Mouse (Mus musculus): ENCODE data around the gene Mlh3.

- TF ChIP-seq CTCF (IDR thresholded peaks at IDR 0.05; ENCODE audit: low read depth, low read length) (no peak), POLR2A (IDR thresholded peaks at IDR 0.05; ENCODE audit: insufficient read depth, low read length) (no peak), EP300 (IDR thresholded peaks at IDR 0.05; ENCODE audit: insufficient read depth, low read depth, low read length) (no peak)
Measured at GRCm38 (mm10) chr12:85271843-85272206, 1.4 kb upstream of the Mlh3 start.
